Mouse (Mus musculus): Measurements from ENCODE around the gene Edn1. TPM values are rescaled to one million over a fixed set of nuclear protein-coding genes. Genes with fewer than 3 reads are reported as not detected.

Edn1 gene
- polyA plus RNA-seq, 3 experiments from 2014 or later = not detected

DNA sequence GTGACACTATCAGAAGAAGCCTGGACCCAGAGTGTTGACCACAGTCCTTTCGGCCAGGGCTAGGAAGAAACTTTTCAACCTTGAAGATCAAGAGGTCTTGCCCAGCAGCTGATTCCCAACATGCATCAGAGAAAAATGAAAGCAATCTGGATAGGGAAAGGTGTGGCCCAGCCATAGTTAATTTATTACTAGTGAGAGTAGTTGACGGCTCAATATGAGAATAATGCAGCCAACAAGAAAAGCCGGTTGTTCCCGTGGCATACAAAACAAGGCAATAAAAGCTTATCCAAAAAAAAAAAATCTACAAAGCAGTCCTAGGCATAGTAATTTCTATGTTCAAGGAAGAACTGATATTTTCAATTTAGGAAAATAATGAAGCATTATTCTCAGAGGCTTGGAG is 16.5 kb downstream of the Edn1 start:
- no peak for ATAC-seq

DNA sequence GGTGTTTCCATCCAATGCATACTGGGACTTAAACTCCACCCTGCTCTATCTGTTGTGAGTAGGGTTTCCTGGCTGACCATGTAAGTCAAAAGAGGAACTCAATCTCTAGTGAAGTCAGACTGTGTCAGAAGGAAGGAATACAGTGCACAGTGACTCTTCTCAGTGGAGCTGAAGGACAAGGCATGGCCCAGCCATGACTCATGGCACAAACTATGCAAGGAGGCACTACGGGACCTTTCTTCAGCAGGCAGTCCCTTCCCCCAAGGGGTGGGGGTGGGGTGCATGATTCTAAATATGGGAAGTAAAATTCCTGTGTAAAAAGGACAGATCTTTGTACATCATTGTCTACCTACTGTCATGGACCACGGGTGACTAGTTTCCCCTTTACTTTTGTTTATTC is 27.3 kb downstream of the Edn1 start:
- ATAC-seq = no peak

DNA sequence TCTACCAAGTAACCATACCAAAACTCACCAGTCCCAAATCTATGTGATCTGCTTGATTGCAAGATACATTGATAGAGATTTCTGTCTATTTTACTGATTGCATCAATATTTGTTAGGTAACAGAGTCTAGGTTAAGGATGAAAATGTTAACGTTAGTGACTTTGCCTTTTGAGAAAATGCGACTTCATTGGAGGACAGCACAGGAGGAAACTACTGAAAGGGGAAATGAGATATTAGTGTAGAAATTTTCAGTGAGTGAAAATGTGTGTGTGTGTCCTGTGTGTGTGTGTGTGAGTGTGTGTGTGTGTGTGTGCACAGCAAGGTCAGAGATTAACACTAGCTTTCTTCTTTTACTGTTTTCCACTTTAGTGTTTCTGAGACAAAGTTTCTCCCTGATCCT is 29.8 kb downstream of the Edn1 start:
- ATAC-seq = no peak

DNA sequence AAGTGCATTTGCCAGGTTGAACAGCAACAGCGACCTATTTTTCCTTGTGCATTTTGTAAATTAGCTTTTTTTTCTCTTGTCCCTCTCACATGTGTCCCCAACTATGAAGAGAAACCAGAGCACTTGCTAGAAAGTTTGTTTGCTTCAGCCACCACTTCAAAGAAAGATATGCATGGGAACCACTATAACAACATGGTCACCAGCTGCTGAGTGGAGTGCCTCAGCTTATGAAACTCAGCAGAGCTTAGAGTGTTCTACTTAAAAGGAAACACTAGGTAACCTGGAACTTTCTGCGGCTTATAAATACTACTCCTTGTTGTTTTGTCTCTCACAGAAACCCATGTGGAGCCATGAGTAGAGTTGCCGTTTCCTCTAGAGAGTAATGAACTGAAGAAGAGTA is 33.7 kb downstream of the Edn1 start:
- no peak for ATAC-seq

DNA sequence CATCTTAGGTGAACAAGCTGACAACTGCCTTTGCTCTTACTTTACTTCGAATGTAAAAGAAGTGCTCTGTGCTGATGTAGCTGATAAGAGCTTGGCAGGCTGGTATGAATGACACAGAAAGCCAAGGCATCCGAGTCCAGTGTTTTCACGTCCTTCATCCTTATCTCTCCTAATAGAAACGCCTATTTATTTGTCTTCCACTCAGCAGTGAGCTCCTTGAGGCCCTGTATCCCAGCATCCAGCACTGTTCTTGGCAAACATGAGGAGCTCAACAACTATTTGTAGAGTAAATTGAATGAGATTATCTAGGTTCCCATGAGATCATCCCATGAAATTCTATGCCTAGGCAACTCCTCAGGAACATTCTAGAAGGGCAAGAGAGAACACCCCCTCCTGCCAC is 35.1 kb downstream of the Edn1 start:
- ATAC-seq = no peak

DNA sequence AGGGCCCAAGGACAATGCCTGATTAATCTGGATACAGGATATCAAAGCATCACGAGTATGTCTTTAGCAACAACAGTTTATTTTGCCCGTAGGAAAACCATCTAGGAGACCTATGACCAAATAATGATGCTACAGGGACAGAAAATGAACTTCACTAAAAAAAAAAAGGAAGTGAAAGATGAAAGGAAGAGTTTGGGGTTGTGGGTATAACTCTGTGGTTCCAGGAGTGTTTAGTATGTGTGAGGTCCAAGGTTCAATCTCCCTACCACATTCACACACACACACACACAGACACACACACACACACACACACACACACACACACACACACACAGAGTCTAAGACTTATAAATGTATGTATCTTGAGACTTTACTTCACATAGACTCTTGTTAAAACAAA is 35.8 kb downstream of the Edn1 start:
- ATAC-seq = no peak

DNA sequence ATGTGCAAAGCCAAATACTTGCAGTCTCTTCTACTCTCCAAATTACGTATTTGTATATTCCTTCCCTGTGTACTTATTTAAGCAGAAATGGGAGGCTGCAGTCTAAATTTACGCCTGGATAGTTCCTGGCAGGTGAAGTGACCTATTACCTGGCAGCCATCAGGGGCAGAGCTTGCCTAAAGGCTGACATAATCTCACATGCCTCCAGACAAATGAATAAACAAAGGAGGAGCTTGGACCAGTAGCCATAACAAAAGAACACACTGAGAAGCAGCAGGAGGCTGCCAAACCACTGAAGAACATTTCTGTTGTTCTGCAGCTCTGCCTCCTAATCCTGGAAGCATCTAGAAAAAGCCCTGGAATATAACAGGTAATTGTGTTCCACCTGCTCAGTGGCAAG is 38.2 kb downstream of the Edn1 start:
- ATAC-seq = no peak

DNA sequence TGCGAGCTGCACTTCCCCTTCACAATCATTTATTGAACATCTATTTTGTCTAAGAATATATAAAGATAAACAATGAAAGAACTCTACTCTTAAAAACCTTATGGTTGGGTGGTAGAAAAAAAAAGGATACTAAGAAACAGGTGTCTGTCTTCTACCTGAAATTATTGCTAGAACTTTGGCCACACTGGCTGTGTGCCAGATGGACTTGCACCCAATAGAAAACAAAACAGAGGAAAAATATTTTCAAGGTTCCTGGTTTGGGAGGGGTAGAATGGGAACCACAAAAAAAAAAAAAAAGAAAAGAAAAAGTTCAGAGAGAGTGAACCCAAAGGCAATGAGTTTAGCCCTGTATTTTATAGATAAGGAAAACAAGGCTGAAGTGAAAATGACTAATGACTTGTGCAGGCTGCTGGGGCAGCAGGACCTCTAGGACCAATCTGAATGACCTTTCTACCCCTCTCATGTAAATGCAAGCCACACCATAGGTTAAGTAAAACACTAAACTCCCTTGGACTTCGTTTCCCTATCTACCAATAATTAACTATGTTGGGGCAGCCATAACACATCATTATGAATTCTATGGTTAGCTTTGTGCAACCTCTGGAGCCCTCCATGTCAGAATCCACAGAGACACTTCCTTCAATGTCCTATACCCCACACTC is 40.7 kb downstream of the Edn1 start:
- ATAC-seq = no peak

DNA sequence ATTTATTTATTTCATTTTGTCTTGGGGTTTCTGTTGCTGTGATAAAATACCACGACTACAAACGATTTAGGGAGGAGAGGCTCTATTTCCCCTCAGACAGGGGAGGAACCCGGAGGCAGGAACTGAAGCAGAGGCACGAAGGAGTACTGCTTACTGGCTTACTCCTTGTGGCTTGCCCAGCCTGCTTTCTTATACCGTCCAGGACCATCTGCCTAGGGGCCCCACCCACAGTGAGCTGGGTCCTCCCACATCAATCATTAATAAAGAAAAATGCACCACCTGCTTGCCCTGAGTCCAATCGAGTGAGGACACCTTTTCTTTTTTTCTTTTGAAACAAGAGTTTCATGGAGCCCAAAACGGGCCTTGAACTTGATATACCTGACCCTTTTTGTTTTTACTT is 44.2 kb downstream of the Edn1 start:
- no peak for ATAC-seq

DNA sequence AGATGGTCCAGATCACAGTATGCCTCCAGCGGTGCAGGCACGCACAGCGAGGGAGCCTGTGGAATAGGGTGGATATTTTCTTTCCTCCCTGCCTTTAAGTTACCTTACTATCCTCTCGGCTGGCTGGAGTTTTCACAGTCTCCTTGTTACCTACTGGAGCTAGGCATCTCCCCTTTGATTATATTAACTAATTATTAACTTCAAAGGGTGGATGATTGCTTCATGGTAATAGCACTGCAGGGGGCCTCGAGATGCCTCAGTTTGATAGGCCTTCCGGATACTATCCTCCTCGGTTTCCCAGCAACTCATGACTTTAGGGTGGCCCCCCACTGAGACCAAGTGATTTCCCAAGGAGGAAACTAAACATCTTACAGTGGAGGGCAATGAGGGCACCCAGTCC is 45.1 kb downstream of the Edn1 start:
- ATAC-seq = no peak

DNA sequence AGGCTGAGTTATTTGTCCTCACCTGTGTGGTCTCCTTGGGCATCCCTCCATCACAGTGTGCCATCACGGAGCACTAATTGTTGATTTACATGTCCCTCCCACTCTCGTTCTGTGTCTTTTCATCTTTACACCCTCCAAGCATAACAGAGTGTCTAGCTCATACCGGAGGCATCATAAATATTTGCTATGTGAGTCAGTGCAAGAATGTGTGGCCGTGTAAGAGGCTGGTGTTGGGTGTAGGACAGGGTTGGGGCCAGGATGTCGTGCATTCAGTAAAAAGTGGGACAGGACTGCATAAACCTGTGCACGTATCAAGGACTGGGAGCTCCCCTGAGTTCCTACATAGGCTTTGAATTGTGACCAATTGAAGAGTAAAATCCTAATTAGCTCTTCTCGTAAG is 50.4 kb downstream of the Edn1 start:
- no peak for ATAC-seq

Other genes with a start within 250 kb of the Edn1 start
- gene Hivep1, start 249.5 kb upstream of the Edn1 start, polyA plus RNA-seq (2017; shearing (Covaris generic)) = 10 to 100 TPM; 10.7 to 17.4 (median 10.7) TPM